8 mouse cellular contexts compared by ENCODE assay signal in genomic region chr11:105182461-105182855, GRCm38 (mm10). TPM values are rescaled to one million over a fixed set of nuclear protein-coding genes. Genes with fewer than 3 reads are reported as not detected.
A peak's percentile ranks its signal among the peaks of the same experiment; 100 is the strongest.
DNase-seq lines count a peak whose midpoint lies in the region; ATAC-seq lines count a peak whose summit lies in the region.

No protein-coding gene starts in this region.

- peak overlapping the region; percentile 98 for H3K9ac ChIP-seq in limb, embryonic 15.5 days

- H3K9me3 ChIP-seq in heart, embryonic 10.5 days: no peaks in the 10 kb centered on the region
- no peaks in the 10 kb centered on the region for H3K9me3 ChIP-seq in limb, embryonic 15.5 days

- peaks cover 36% of the 10 kb centered on the region for H3K36me3 ChIP-seq in heart, embryonic 10.5 days
- H3K36me3 ChIP-seq in limb, embryonic 15.5 days: peaks cover 19% of the 10 kb centered on the region

- peak overlapping the region; percentile 47 for H3K4me2 ChIP-seq in limb, embryonic 15.5 days

- H3K27ac ChIP-seq in heart, embryonic 10.5 days: peak overlapping the region; percentile 98
- peak overlapping the region; percentile 97 for H3K27ac ChIP-seq in limb, embryonic 15.5 days

- intact Hi-C loops in left cerebral cortex, postnatal 14 days (cut with DNase I): no loop called here

- peaks cover 19% of the 10 kb centered on the region for H3K4me1 ChIP-seq in heart, embryonic 10.5 days
- H3K4me1 ChIP-seq in limb, embryonic 15.5 days: peaks cover 14% of the 10 kb centered on the region

- ATAC-seq in erythroblast, adult 5-6 weeks (replicated peaks; ENCODE audit: low FRiP score, poor library complexity, severe bottlenecking): peak; percentile 37
- ATAC-seq in limb, embryonic 15.5 days (ENCODE audit: insufficient number of reproducible peaks, low FRiP score, low TSS enrichment, low read depth): no peak
- ATAC-seq in CD4-positive, CD25-positive, alpha-beta regulatory T cell, adult 4 months: no peak

- 4% methylated on average over 4 of the region's 4 CpGs for WGBS in heart, embryonic 10.5 days
- WGBS in limb, embryonic 15.5 days: 2% methylated on average over 4 of the region's 4 CpGs

- H3K27me3 ChIP-seq in heart, embryonic 10.5 days (ENCODE audit: insufficient read depth, poor library complexity, severe bottlenecking): no peaks in the 10 kb centered on the region
- no peaks in the 10 kb centered on the region for H3K27me3 ChIP-seq in limb, embryonic 15.5 days

- DNase-seq in heart, embryonic 10.5 days (ENCODE audit: low spot score): no peak
- DNase-seq in heart, postnatal 4 days: no peak
- peak; percentile 40 for DNase-seq in 3T3-L1 (ENCODE audit: low read depth, low spot score)
- no peak for DNase-seq in left cerebral cortex, postnatal 14 days (ENCODE audit: low spot score in 2 of 2)
- no peak for DNase-seq in urinary bladder, postnatal 25 days (ENCODE audit: low spot score)

- peak overlapping the region; percentile 92 for H3K4me3 ChIP-seq in heart, embryonic 10.5 days
- H3K4me3 ChIP-seq in limb, embryonic 15.5 days: peak overlapping the region; percentile 93

RNA-seq across cellular contexts. Expression of gene Tlk2, which starts 3.9 kb away (rescaled TPM):
- polyA plus RNA-seq in heart, embryonic 10.5 days (2016; fragmentation: Nextera tagmentation; extraction: Ambion mirVana): 14.7 and 18.3 TPM in 2 replicates
- total RNA-seq in heart, postnatal 4 days (2021): 10 to 100 TPM; 51.2 to 52.0 TPM
- total RNA-seq in erythroblast, adult 5-6 weeks (2015; ENCODE audit: low replicate concordance): 27.2 and 36.3 TPM in 2 replicates
- total RNA-seq in erythroblast, adult 5-6 weeks (2017; ENCODE audit: low replicate concordance): 67.6 and 70.0 TPM in 2 replicates
- polyA plus RNA-seq in limb, embryonic 15.5 days (2015; fragmentation: Nextera tagmentation; extraction: Ambion mirVana): 14.2 and 16.3 TPM in 2 replicates
- total RNA-seq in left cerebral cortex, postnatal 14 days (2021): 10 to 100 TPM; 43.2 to 48.6 TPM
- polyA plus RNA-seq in CD4-positive, CD25-positive, alpha-beta regulatory T cell, adult 4 months (2017; shearing (Covaris generic)): 10 to 100 TPM; 12.6 to 24.4 TPM

RNA-seq across cellular contexts. Expression of gene Gm10842, which starts 35.8 kb away (rescaled TPM):
- not detected in 2 replicates for polyA plus RNA-seq in heart, embryonic 10.5 days (2016; fragmentation: Nextera tagmentation; extraction: Ambion mirVana)
- not detected for total RNA-seq in heart, postnatal 4 days (2021)
- total RNA-seq in erythroblast, adult 5-6 weeks (2015; ENCODE audit: low replicate concordance): not detected in 2 replicates
- total RNA-seq in erythroblast, adult 5-6 weeks (2017; ENCODE audit: low replicate concordance): not detected in 2 replicates
- not detected in 2 replicates for polyA plus RNA-seq in limb, embryonic 15.5 days (2015; fragmentation: Nextera tagmentation; extraction: Ambion mirVana)
- not detected for total RNA-seq in left cerebral cortex, postnatal 14 days (2021)
- polyA plus RNA-seq in CD4-positive, CD25-positive, alpha-beta regulatory T cell, adult 4 months (2017; shearing (Covaris generic)): not detected

RNA-seq across cellular contexts. Expression of gene Mettl2, which starts 56.2 kb away (rescaled TPM):
- 30.8 and 42.5 TPM in 2 replicates for polyA plus RNA-seq in heart, embryonic 10.5 days (2016; fragmentation: Nextera tagmentation; extraction: Ambion mirVana)
- 10 to 100 TPM; 16.2 TPM for total RNA-seq in heart, postnatal 4 days (2021)
- total RNA-seq in erythroblast, adult 5-6 weeks (2015; ENCODE audit: low replicate concordance): 6.3 and 6.5 TPM in 2 replicates
- 4.7 and 5.3 TPM in 2 replicates for total RNA-seq in erythroblast, adult 5-6 weeks (2017; ENCODE audit: low replicate concordance)
- 37.8 and 38.5 TPM in 2 replicates for polyA plus RNA-seq in limb, embryonic 15.5 days (2015; fragmentation: Nextera tagmentation; extraction: Ambion mirVana)
- total RNA-seq in left cerebral cortex, postnatal 14 days (2021): 10 to 100 TPM; 17.2 to 17.4 TPM
- 10 to 100 TPM; 17.6 to 20.1 TPM for polyA plus RNA-seq in CD4-positive, CD25-positive, alpha-beta regulatory T cell, adult 4 months (2017; shearing (Covaris generic))
